Comparison of ENCODE assay signal across 8 mouse cellular contexts in the genomic region with DNA sequence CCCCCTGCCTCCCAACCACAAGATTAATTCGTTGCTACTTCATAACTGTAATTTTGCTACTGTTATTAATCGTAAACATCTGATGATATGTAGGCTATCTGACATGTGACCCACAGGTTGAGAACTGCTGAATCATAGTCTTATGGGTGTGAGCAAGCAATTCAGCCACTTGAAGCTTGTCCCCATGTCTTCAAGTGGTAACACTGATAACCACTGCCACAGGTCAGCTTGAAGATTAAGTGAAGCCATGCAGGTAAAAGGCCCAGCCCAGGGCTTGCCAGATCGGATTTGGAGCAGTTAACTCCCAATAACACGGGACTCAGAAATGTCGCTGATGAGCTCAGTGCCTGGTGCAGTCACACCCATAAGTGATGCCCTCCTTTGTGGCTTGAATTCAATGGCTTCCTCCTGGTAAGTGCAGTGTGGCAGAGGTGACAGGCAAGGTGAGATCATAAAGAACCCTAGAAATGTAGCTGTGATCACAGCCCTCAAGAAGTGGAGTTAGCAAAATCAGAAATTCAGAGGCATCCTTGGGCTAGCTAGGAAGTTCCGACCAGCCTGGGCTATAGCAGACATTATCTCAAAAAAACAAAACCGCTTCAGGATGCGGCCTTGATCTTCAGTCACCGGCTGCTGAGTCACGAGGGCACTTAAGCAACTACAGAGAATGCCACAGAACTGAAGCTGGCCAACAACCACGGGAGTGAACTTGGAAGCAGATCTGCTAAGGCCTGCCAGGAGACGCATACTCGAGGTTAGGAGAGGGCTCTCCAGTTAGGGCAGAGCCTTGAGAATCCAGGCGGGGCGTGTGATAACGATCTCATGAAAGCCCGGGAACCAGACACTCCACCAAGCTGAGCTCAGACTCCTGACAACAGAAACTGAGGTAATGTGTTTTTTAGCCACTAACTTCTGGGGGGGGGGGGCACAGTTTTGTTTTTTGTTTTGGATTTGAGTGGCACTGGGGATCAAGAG. TPM values are rescaled to one million over a fixed set of nuclear protein-coding genes. Genes with fewer than 3 reads are reported as not detected.
DNase-seq lines count a peak whose midpoint lies in the region; ATAC-seq lines count a peak whose summit lies in the region.

No protein-coding gene starts in this region.

- H3K4me1 ChIP-seq in liver, embryonic 13.5 days (replicated peaks): peaks cover 55% of the 10 kb centered on the region
- H3K4me1 ChIP-seq in forebrain, embryonic 15.5 days: no peaks in the 10 kb centered on the region

- no peaks in the 10 kb centered on the region for H3K27me3 ChIP-seq in liver, embryonic 13.5 days
- H3K27me3 ChIP-seq in forebrain, embryonic 15.5 days: no peaks in the 10 kb centered on the region

- H3K36me3 ChIP-seq in liver, embryonic 13.5 days: 0 out of 2 replicates have a peak, but pooled peaks cover 5% of the 10 kb centered on the region
- no peaks in the 10 kb centered on the region for H3K36me3 ChIP-seq in forebrain, embryonic 15.5 days

- 12% methylated on average over 17 of the region's 17 CpGs for WGBS in liver, embryonic 13.5 days (ENCODE audit: insufficient replicate concordance)
- 68% methylated on average over 17 of the region's 17 CpGs for WGBS in forebrain, embryonic 15.5 days

- peak; percentile 73 for DNase-seq in MEL-GATA-1-ER (ENCODE audit: extremely low read depth, low read depth)
- peak; percentile 88 to 91 for DNase-seq in adrenal gland, postnatal 36 days
- peak; percentile 97 for DNase-seq in heart, adult 11 months
- peak; percentile 63 for DNase-seq in liver, embryonic 13.5 days
- DNase-seq in spleen, postnatal 10 days (ENCODE audit: low spot score in 2 of 2): peak; percentile 65 to 66
- DNase-seq in neural tube, embryonic 10.5 days (ENCODE audit: extremely low spot score, low spot score): no peak
- DNase-seq in cerebellum, adult 11-12 months: no peak

- peak overlapping the region; percentile 56 for H3K4me3 ChIP-seq in liver, embryonic 13.5 days (replicated peaks)
- H3K4me3 ChIP-seq in forebrain, embryonic 15.5 days: no peak overlapping the region

- H3K27ac ChIP-seq in liver, embryonic 13.5 days: peak overlapping the region; percentile 96
- H3K27ac ChIP-seq in forebrain, embryonic 15.5 days (replicated peaks): no peak overlapping the region

- peak overlapping the region; percentile 69 for H3K4me2 ChIP-seq in liver, embryonic 13.5 days
- no peak overlapping the region for H3K4me2 ChIP-seq in forebrain, embryonic 15.5 days (replicated peaks)

- H3K9me3 ChIP-seq in liver, embryonic 13.5 days (replicated peaks): no peaks in the 10 kb centered on the region
- no peaks in the 10 kb centered on the region for H3K9me3 ChIP-seq in forebrain, embryonic 15.5 days

- peak; percentile 87 for ATAC-seq in liver, embryonic 13.5 days (ENCODE audit: low read depth)
- ATAC-seq in forebrain, embryonic 15.5 days (replicated peaks): no peak

- peak overlapping the region; percentile 77 for H3K9ac ChIP-seq in liver, embryonic 13.5 days
- H3K9ac ChIP-seq in forebrain, embryonic 15.5 days (replicated peaks): no peak overlapping the region

RNA-seq across cellular contexts. Expression of gene Phospho1, which starts 46.7 kb away (rescaled TPM):
- 100 to 1,000 TPM; 119 to 160 TPM for total RNA-seq in adrenal gland, postnatal 36 days (2021)
- polyA plus RNA-seq in liver, embryonic 13.5 days (2015; fragmentation: Nextera tagmentation; extraction: Ambion mirVana): 5.2 and 6.2 TPM in 2 replicates
- polyA plus RNA-seq in forebrain, embryonic 15.5 days (2015; fragmentation: Nextera tagmentation; extraction: Ambion mirVana): 0.23 TPM in 1 of 2 replicates, not detected in the other

RNA-seq across cellular contexts. Expression of gene B130006D01Rik, which starts 54.2 kb away (rescaled TPM):
- under 1 TPM; 0.53 to 0.73 TPM for total RNA-seq in adrenal gland, postnatal 36 days (2021)
- 0.37 and 0.44 TPM in 2 replicates for polyA plus RNA-seq in liver, embryonic 13.5 days (2015; fragmentation: Nextera tagmentation; extraction: Ambion mirVana)
- polyA plus RNA-seq in forebrain, embryonic 15.5 days (2015; fragmentation: Nextera tagmentation; extraction: Ambion mirVana): 1.4 and 1.9 TPM in 2 replicates

RNA-seq across cellular contexts. Expression of gene Gngt2, which starts 59.4 kb away (rescaled TPM):
- 10 to 100 TPM; 14.3 to 30.9 TPM for total RNA-seq in adrenal gland, postnatal 36 days (2021)
- polyA plus RNA-seq in liver, embryonic 13.5 days (2015; fragmentation: Nextera tagmentation; extraction: Ambion mirVana): 13.8 and 15.3 TPM in 2 replicates
- polyA plus RNA-seq in forebrain, embryonic 15.5 days (2015; fragmentation: Nextera tagmentation; extraction: Ambion mirVana): 2.5 and 2.6 TPM in 2 replicates

Comparison
In these comparisons a context has a peak if more than half of its experiments do, and no peak if none do; other contexts are left out.
1. DNase-seq: peak in MEL-GATA-1-ER (single experiment), adrenal gland, postnatal 36 days (2 of 2), heart, adult 11 months (single experiment), liver, embryonic 13.5 days (single experiment) and spleen, postnatal 10 days (2 of 2); none in neural tube, embryonic 10.5 days (single experiment) and cerebellum, adult 11-12 months (single experiment).